Mouse (Mus musculus) spleen, postnatal 10 days (tissue): ENCODE results near the gene Tecpr2.

Source experiments
- DNase-seq, 2 experiments: peaks; one replicate each; pipeline ENCODE4 v3.0.0; 2021 to 2022; ENCODE audit warnings: low spot score in 2 of 2

Gene Tecpr2

DNA sequence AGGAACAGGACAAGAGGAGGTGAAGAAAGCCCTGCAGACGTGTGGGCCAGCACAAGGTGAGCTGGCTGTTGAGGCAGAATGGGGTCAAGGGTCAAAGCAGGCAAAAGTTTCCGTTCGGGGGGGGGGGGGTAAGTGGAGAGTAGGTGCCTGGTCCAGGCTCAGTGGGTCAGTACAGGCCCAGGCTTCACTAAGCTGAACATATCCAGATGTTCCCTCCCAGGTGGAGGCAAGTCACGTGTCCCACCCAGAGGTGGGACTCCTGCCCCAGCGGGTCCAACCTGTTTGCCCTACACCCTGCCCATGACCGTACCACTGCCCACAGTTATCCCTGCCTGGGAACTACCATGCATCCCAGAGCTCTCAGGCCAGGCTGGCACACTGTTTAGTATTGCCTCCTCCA lies 116.7 kb downstream of the Tecpr2 start:
- DNase-seq: no peak

DNA sequence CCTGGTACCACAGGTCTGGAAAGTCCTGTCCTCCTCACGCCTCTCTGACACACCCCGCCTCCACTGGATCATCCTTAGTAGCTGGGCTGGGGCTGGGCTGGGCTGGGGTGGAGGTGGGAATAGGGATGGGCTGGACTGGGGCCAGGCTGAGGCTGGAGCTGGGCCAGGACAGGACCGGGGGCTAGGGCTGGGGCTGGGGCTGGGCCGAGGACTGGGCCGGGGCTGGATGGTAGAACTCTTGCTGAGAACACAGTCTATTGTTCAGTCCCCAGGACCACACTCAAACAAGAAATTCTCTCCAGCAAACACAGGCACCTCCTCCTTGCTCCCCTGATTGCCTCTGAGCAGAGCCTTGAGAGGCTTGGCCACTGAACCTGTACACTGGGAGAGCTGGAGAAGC lies 117.3 kb downstream of the Tecpr2 start:
- DNase-seq: no peak

- DNase-seq: peak in 1 of 2 experiments; percentile 67
Measured at GRCm38 (mm10) chr12:111007134-111008103, 118.4 kb downstream of the Tecpr2 start.

- DNase-seq: no peak
Measured at GRCm38 (mm10) chr12:111008500-111009490, 119.7 kb downstream of the Tecpr2 start.

- DNase-seq: no peak
Measured at GRCm38 (mm10) chr12:111009615-111010257, 120.7 kb downstream of the Tecpr2 start.

- no peak for DNase-seq
Measured at GRCm38 (mm10) chr12:111016807-111017206, 127.7 kb downstream of the Tecpr2 start.

- DNase-seq: no peak
Measured at GRCm38 (mm10) chr12:111018068-111018467, 129.0 kb downstream of the Tecpr2 start.

DNA sequence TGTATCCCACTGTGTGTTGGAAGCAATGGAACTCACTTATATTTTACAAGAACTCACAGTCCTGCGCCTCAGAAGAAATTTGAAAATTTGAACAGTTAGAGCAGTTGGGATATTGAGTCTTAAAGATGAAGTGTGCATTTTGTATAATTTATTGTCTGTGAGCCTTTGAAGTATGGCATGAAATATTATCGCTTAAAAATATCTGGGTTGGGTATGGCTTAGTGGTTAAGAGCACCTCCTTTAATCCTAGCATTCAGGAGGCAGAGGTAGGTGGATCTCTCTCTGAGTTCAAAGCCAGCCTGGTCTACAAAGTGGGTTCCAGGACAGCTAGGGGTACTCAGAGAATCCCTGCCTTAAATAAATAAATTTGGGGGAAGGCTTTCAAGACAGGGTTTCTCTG lies 130.0 kb downstream of the Tecpr2 start:
- DNase-seq: no peak

DNA sequence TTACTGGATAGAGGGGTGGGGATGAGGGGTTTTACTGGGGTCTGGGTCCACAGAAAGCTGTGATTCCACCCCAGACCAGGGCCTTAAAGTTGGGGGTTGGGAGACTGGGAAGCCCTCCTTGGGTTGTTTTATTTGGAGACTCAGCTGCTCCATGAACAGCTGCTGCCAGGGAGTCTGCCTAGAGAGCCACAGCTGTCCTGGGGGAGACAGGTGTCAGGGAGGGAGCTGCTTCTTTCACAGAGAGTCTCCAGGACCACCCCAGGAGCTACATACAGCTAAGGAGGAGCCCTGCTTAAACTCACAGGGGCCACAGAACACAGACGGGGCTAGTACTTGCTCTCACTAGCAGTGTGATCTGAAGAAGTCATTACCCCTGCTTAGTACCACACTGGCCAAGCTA lies 132.1 kb downstream of the Tecpr2 start:
- no peak for DNase-seq

- DNase-seq: no peak
Measured at GRCm38 (mm10) chr12:111021577-111021976, 132.5 kb downstream of the Tecpr2 start.
